Mouse (Mus musculus): ENCODE data around the gene Mfng.

- no peak for TF ChIP-seq POLR2A (IDR thresholded peaks at IDR 0.05; ENCODE audit: control insufficient read depth, extremely low read depth, insufficient read depth, low read length, poor library complexity)
- TF ChIP-seq CTCF (IDR thresholded peaks at IDR 0.05; ENCODE audit: borderline replicate concordance, control insufficient read depth, extremely low read depth, insufficient read depth, low read length, poor library complexity), result no peak
Observed at GRCm38 (mm10) chr15:78770234-78770982, 2.9 kb downstream of the Mfng start.
